Mouse (Mus musculus): ENCODE data around the gene Sytl2. TPM values are rescaled to one million over a fixed set of nuclear protein-coding genes. Genes with fewer than 3 reads are reported as not detected.

The Sytl2 gene
- total and polyA plus RNA-seq, 3 experiments, result 0.85 TPM; not detected in 2

DNA sequence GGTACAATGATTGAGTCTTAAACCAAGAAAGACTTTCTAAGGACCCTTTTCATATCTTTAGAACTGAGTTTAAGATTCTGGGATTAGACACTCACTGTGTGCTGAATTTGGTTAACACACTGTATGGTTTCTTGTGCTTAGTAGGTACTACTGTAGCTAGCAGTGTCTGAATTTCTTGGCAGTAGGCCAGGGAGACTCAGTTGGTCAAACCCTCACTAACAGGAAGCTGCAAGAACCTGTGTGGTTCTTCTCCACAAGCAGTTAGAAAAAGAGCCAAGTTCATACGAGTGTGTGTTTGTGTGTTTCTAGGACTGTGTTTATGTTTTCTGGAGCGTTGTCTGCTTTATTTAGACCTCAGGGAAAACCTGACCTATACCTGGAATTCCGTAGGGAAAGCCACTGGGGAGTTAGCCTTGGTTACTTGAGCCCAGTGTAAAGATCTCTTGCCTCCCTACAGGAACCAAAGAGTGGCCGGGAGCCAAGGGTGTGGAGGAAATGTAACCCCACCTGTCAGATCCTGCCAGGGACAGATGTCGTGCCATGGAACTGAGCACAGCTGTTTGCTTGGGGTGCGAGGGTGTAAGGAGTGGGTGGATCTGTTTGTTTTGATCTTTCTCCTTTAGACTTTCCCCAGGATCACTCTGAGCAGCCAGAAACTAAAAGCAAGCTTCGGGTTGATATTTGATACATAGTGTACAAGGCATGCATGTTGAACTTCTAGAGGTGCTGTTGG, 10.3 kb downstream of the Sytl2 start:
- in situ Hi-C loops (cut with MboI; ENCODE audit: low pct_ligation_motif_present, low pct_unique_long_range_greater_than_20kb, low sequenced_read_pairs), result loop anchor here (5.0 kb wide), 1 partner anchor 35 kb away; no protein-coding TSS in a partner anchor
- no peak overlapping the region for H3K4me3 ChIP-seq (replicated peaks in 1 of 3; ENCODE audit: low read depth in 2 of 3, low read length in 2 of 3, poor library complexity in 1 of 3)
- DNase-seq (ENCODE audit: extremely low read depth), result no peak

DNA sequence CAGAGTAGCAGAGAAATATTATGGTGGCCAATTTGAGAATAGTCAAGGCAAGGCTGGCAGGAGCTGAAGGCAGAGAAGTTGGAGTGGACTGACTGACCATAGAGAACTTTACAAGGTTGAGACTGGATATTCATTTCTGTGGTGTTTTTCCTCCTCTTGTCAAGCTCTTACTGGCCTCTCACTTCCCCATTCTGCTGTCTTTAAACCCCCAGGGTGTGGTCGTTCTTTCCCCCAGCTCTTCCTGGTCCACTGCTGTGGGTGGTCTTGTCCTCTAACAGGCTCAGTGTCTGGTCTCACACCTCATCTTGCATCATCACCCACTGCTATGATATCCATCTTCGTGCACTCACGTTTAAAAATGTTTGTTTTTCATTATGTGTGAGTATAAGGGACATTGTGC, 11.4 kb downstream of the Sytl2 start:
- no peak overlapping the region for H3K4me3 ChIP-seq (replicated peaks in 1 of 3; ENCODE audit: low read depth in 2 of 3, low read length in 2 of 3, poor library complexity in 1 of 3)
- dilution Hi-C loops (cut with MboI; ENCODE audit: extremely low pct_ligation_motif_present, extremely low pct_unique_long_range_greater_than_20kb, low sequenced_read_pairs) (no loop called here), in situ Hi-C loops (cut with MboI; ENCODE audit: low pct_ligation_motif_present, low pct_unique_long_range_greater_than_20kb, low sequenced_read_pairs) (loop anchor here (5.0 kb wide), 1 partner anchor 34 kb away; no protein-coding TSS in a partner anchor)
- no peaks in the 10 kb centered on the region for H3K9me3 ChIP-seq (replicated peaks; ENCODE audit: low read length)
- H3K27me3 ChIP-seq (replicated peaks), result no peaks in the 10 kb centered on the region
- H3K4me1 ChIP-seq (ENCODE audit: control insufficient read depth in 1 of 2, insufficient read depth in 2 of 2), result peaks cover 12 to 22% of the 10 kb centered on the region in 2 experiments; a peak in 3 of 4 replicates
- no peak overlapping the region for H3K27ac ChIP-seq (ENCODE audit: insufficient read depth, low read depth)
- H3K36me3 ChIP-seq (replicated peaks in 1 of 2; ENCODE audit: control insufficient read depth in 1 of 2, insufficient read depth in 1 of 2, low read length in 1 of 2), result no peaks in the 10 kb centered on the region
- no peak for TF ChIP-seq MAX (IDR thresholded peaks at IDR 0.05; ENCODE audit: low read length)
- TF ChIP-seq NRF1 (IDR thresholded peaks at IDR 0.05; ENCODE audit: low read depth, low read length), result no peak
- TF ChIP-seq CTCF (conservative IDR thresholded peaks at IDR 0.05 in 1 of 2, IDR thresholded peaks at IDR 0.05 in 1 of 2; ENCODE audit: low read depth in 2 of 2, low read length in 2 of 2), result no peak
- 0 out of 2 replicates have a peak, but pooled peaks have one; percentile 49 for TF ChIP-seq UBTF (IDR thresholded peaks at IDR 0.05; ENCODE audit: low read depth, low read length)
- no peak for TF ChIP-seq USF2 (conservative IDR thresholded peaks at IDR 0.05; ENCODE audit: low read depth, low read length)
- TF ChIP-seq MAFK (IDR thresholded peaks at IDR 0.05; ENCODE audit: insufficient replicate concordance, low read length), result no peak
- TF ChIP-seq TBP (conservative IDR thresholded peaks at IDR 0.05; ENCODE audit: low read depth, low read length), result peak; percentile 86
- TF ChIP-seq CHD1 (IDR thresholded peaks at IDR 0.05; ENCODE audit: low read depth, low read length), result no peak
- no peak for TF ChIP-seq NELFE (IDR thresholded peaks at IDR 0.05; ENCODE audit: low read depth, low read length)
- no peak for TF ChIP-seq ZKSCAN1 (IDR thresholded peaks at IDR 0.05; ENCODE audit: borderline replicate concordance, low read depth, low read length)
- no peak for TF ChIP-seq KAT2A (IDR thresholded peaks at IDR 0.05; ENCODE audit: insufficient replicate concordance, low read length)
- no peak for TF ChIP-seq E2F4 (IDR thresholded peaks at IDR 0.05; ENCODE audit: insufficient replicate concordance, low read depth, low read length)
- peak; percentile 78 for TF ChIP-seq EP300 (IDR thresholded peaks at IDR 0.05; ENCODE audit: low read length)
- no peak for TF ChIP-seq MYC (IDR thresholded peaks at IDR 0.05; ENCODE audit: low read depth, low read length)
- TF ChIP-seq MXI1 (IDR thresholded peaks at IDR 0.05; ENCODE audit: low read depth, low read length), result no peak
- no peak for TF ChIP-seq ZNF384 (IDR thresholded peaks at IDR 0.05; ENCODE audit: low read depth, low read length)
- TF ChIP-seq SMC3 (IDR thresholded peaks at IDR 0.05; ENCODE audit: low read depth, low read length), result no peak
- TF ChIP-seq CHD2 (IDR thresholded peaks at IDR 0.05; ENCODE audit: low read length), result no peak
- no peak for TF ChIP-seq ETS1 (conservative IDR thresholded peaks at IDR 0.05; ENCODE audit: low read depth, low read length)
- TF ChIP-seq RAD21 (IDR thresholded peaks at IDR 0.05; ENCODE audit: low read depth, low read length), result no peak
- TF ChIP-seq IRF4 (IDR thresholded peaks at IDR 0.05; ENCODE audit: low read depth, low read length), result peak; percentile 90
- TF ChIP-seq HCFC1 (IDR thresholded peaks at IDR 0.05; ENCODE audit: low read depth, low read length), result no peak
- TF ChIP-seq POLR2A (IDR thresholded peaks at IDR 0.05; ENCODE audit: low read depth, low read length), result no peak
- TF ChIP-seq PAX5 (IDR thresholded peaks at IDR 0.05; ENCODE audit: low read length), result no peak
- no peak for TF ChIP-seq JUN (IDR thresholded peaks at IDR 0.05; ENCODE audit: insufficient read depth, low read depth, low read length)
- peak; percentile 62 for TF ChIP-seq ELF1 (IDR thresholded peaks at IDR 0.05; ENCODE audit: low read depth, low read length)
- no peak for TF ChIP-seq POLR2AphosphoS2 (IDR thresholded peaks at IDR 0.05; ENCODE audit: low read depth, low read length)
- TF ChIP-seq MAZ (IDR thresholded peaks at IDR 0.05; ENCODE audit: low read depth, low read length), result no peak
- TF ChIP-seq USF1 (IDR thresholded peaks at IDR 0.05; ENCODE audit: low read depth, low read length), result no peak
- TF ChIP-seq JUND (conservative IDR thresholded peaks at IDR 0.05; ENCODE audit: low read depth, low read length), result no peak
- no peak overlapping the region for H3K9ac ChIP-seq (ENCODE audit: insufficient read depth, low read depth)
- DNase-seq (ENCODE audit: extremely low read depth), result peak; percentile 34
- H3K79me2 ChIP-seq (replicated peaks; ENCODE audit: control insufficient read depth, extremely low read depth, insufficient read depth, poor library complexity, severe bottlenecking), result no peaks in the 10 kb centered on the region
- H3K4me2 ChIP-seq (ENCODE audit: insufficient read depth, low read depth, poor library complexity, severe bottlenecking), result peak overlapping the region; percentile 60

More for the DNA sequence above, 10.3 kb downstream of the Sytl2 start:
- H3K36me3 ChIP-seq (replicated peaks in 1 of 2; ENCODE audit: control insufficient read depth in 1 of 2, insufficient read depth in 1 of 2, low read length in 1 of 2), result no peaks in the 10 kb centered on the region
- dilution Hi-C loops (cut with MboI; ENCODE audit: extremely low pct_ligation_motif_present, extremely low pct_unique_long_range_greater_than_20kb, low sequenced_read_pairs), result no loop called here
- H3K4me2 ChIP-seq (ENCODE audit: insufficient read depth, low read depth, poor library complexity, severe bottlenecking), result no peak overlapping the region
- H3K27ac ChIP-seq (ENCODE audit: insufficient read depth, low read depth), result no peak overlapping the region
- H3K9ac ChIP-seq (ENCODE audit: insufficient read depth, low read depth), result no peak overlapping the region
- peak; percentile 45 for TF ChIP-seq ZKSCAN1 (IDR thresholded peaks at IDR 0.05; ENCODE audit: borderline replicate concordance, low read depth, low read length)
- TF ChIP-seq POLR2AphosphoS2 (IDR thresholded peaks at IDR 0.05; ENCODE audit: low read depth, low read length), result no peak
- H3K79me2 ChIP-seq (replicated peaks; ENCODE audit: control insufficient read depth, extremely low read depth, insufficient read depth, poor library complexity, severe bottlenecking), result no peaks in the 10 kb centered on the region
- H3K27me3 ChIP-seq (replicated peaks), result no peaks in the 10 kb centered on the region
- peaks cover 12 to 22% of the 10 kb centered on the region in 2 experiments; a peak in 3 of 4 replicates for H3K4me1 ChIP-seq (ENCODE audit: control insufficient read depth in 1 of 2, insufficient read depth in 2 of 2)
- no peaks in the 10 kb centered on the region for H3K9me3 ChIP-seq (replicated peaks; ENCODE audit: low read length)
